Mouse (Mus musculus): Measurements from ENCODE around the gene Map3k20. TPM values are rescaled to one million over a fixed set of nuclear protein-coding genes. Genes with fewer than 3 reads are reported as not detected.

Gene Map3k20
- total RNA-seq, 1 experiment: 20.3 TPM

GRCm38 (mm10) chr2:72281971-72282370, 3.5 kb upstream of the Map3k20 start:
- Histone ChIP-seq H3K9ac (ENCODE audit: insufficient read depth, low read depth, low read length, poor library complexity, severe bottlenecking) (no peak overlapping the region), H3K4me3 (ENCODE audit: insufficient read depth in 1 of 2, low read depth in 1 of 2, low read length in 2 of 2, poor library complexity in 1 of 2, severe bottlenecking in 1 of 2) (no peak overlapping the region), H3K27ac (ENCODE audit: insufficient read depth, low read depth, low read length, poor library complexity, severe bottlenecking) (no peak overlapping the region), H3K9me3 (ENCODE audit: control insufficient read depth, insufficient read depth, low read depth, low read length) (no peaks in the 10 kb centered on the region), H3K36me3 (ENCODE audit: control insufficient read depth, insufficient read depth, low read length, poor library complexity, severe bottlenecking) (no peaks in the 10 kb centered on the region), H3K4me1 (ENCODE audit: control insufficient read depth in 2 of 2, insufficient read depth in 2 of 2, low read length in 2 of 2, poor library complexity in 1 of 2) (no peaks in the 10 kb centered on the region)
- no peak for DNase-seq (ENCODE audit: low read depth, low spot score)
- TF ChIP-seq ZC3H11A (IDR thresholded peaks at IDR 0.05; ENCODE audit: borderline replicate concordance, low read depth, low read length) (no peak), CHD2 (IDR thresholded peaks at IDR 0.05; ENCODE audit: low read depth, low read length) (no peak), MAFK (IDR thresholded peaks at IDR 0.05; ENCODE audit: insufficient read depth, low read depth, low read length) (no peak), ZNF384 (IDR thresholded peaks at IDR 0.05; ENCODE audit: low read depth, low read length) (no peak)
- in situ Hi-C loops (cut with MboI; ENCODE audit: low sequenced_read_pairs in 2 of 2, unreplicated experiment in 2 of 2): no loop called here

- no peaks in the 10 kb centered on the region for H3K4me1 ChIP-seq (ENCODE audit: control insufficient read depth in 2 of 2, insufficient read depth in 2 of 2, low read length in 2 of 2, poor library complexity in 1 of 2)
- in situ Hi-C loops (cut with MboI; ENCODE audit: low sequenced_read_pairs in 2 of 2, unreplicated experiment in 2 of 2): no loop called here
These were observed 2.7 kb upstream of the Map3k20 start for GRCm38 (mm10) chr2:72282733-72283132.

GRCm38 (mm10) chr2:72284689-72285088, 748 bp upstream of the Map3k20 start:
- H3K4me1 ChIP-seq (ENCODE audit: control insufficient read depth in 2 of 2, insufficient read depth in 2 of 2, low read length in 2 of 2, poor library complexity in 1 of 2): no peaks in the 10 kb centered on the region
- no peak overlapping the region; a peak in 1 of 4 replicates for H3K4me3 ChIP-seq (ENCODE audit: insufficient read depth in 1 of 2, low read depth in 1 of 2, low read length in 2 of 2, poor library complexity in 1 of 2, severe bottlenecking in 1 of 2)
- H3K9ac ChIP-seq (ENCODE audit: insufficient read depth, low read depth, low read length, poor library complexity, severe bottlenecking): no peak overlapping the region
- no peaks in the 10 kb centered on the region for H3K36me3 ChIP-seq (ENCODE audit: control insufficient read depth, insufficient read depth, low read length, poor library complexity, severe bottlenecking)
- TF ChIP-seq ZC3H11A (IDR thresholded peaks at IDR 0.05; ENCODE audit: borderline replicate concordance, low read depth, low read length) (no peak), HCFC1 (IDR thresholded peaks at IDR 0.05; ENCODE audit: borderline replicate concordance, insufficient read depth, low read length) (no peak), ZNF384 (IDR thresholded peaks at IDR 0.05; ENCODE audit: low read depth, low read length) (no peak), MAFK (IDR thresholded peaks at IDR 0.05; ENCODE audit: insufficient read depth, low read depth, low read length) (no peak), CHD2 (IDR thresholded peaks at IDR 0.05; ENCODE audit: low read depth, low read length) (no peak)
- H3K9me3 ChIP-seq (ENCODE audit: control insufficient read depth, insufficient read depth, low read depth, low read length): no peaks in the 10 kb centered on the region
- H3K27ac ChIP-seq (ENCODE audit: insufficient read depth, low read depth, low read length, poor library complexity, severe bottlenecking): no peak overlapping the region
- no peak for DNase-seq (ENCODE audit: low read depth, low spot score)
- in situ Hi-C loops (cut with MboI; ENCODE audit: low sequenced_read_pairs in 2 of 2, unreplicated experiment in 2 of 2): no loop called here

More at GRCm38 (mm10) chr2:72282733-72283132, 2.7 kb upstream of the Map3k20 start:
- Histone ChIP-seq H3K27ac (ENCODE audit: insufficient read depth, low read depth, low read length, poor library complexity, severe bottlenecking) (no peak overlapping the region), H3K9ac (ENCODE audit: insufficient read depth, low read depth, low read length, poor library complexity, severe bottlenecking) (no peak overlapping the region), H3K36me3 (ENCODE audit: control insufficient read depth, insufficient read depth, low read length, poor library complexity, severe bottlenecking) (no peaks in the 10 kb centered on the region), H3K9me3 (ENCODE audit: control insufficient read depth, insufficient read depth, low read depth, low read length) (no peaks in the 10 kb centered on the region), H3K4me3 (ENCODE audit: insufficient read depth in 1 of 2, low read depth in 1 of 2, low read length in 2 of 2, poor library complexity in 1 of 2, severe bottlenecking in 1 of 2) (no peak overlapping the region)
- TF ChIP-seq HCFC1 (IDR thresholded peaks at IDR 0.05; ENCODE audit: borderline replicate concordance, insufficient read depth, low read length) (no peak), CHD2 (IDR thresholded peaks at IDR 0.05; ENCODE audit: low read depth, low read length) (no peak), MAFK (IDR thresholded peaks at IDR 0.05; ENCODE audit: insufficient read depth, low read depth, low read length) (no peak), ZNF384 (IDR thresholded peaks at IDR 0.05; ENCODE audit: low read depth, low read length) (no peak), ZC3H11A (IDR thresholded peaks at IDR 0.05; ENCODE audit: borderline replicate concordance, low read depth, low read length) (no peak)
- DNase-seq (ENCODE audit: low read depth, low spot score): no peak

GRCm38 (mm10) chr2:72285888-72286661, 638 bp downstream of the Map3k20 start:
- peak overlapping the region; percentile 77 to 80 for H3K4me3 ChIP-seq (ENCODE audit: insufficient read depth in 1 of 2, low read depth in 1 of 2, low read length in 2 of 2, poor library complexity in 1 of 2, severe bottlenecking in 1 of 2)
- H3K27ac ChIP-seq (ENCODE audit: insufficient read depth, low read depth, low read length, poor library complexity, severe bottlenecking): no peak overlapping the region
- H3K36me3 ChIP-seq (ENCODE audit: control insufficient read depth, insufficient read depth, low read length, poor library complexity, severe bottlenecking): no peaks in the 10 kb centered on the region
- TF ChIP-seq ZNF384 (IDR thresholded peaks at IDR 0.05; ENCODE audit: low read depth, low read length) (no peak), ZC3H11A (IDR thresholded peaks at IDR 0.05; ENCODE audit: borderline replicate concordance, low read depth, low read length) (no peak), HCFC1 (IDR thresholded peaks at IDR 0.05; ENCODE audit: borderline replicate concordance, insufficient read depth, low read length) (no peak), MAFK (IDR thresholded peaks at IDR 0.05; ENCODE audit: insufficient read depth, low read depth, low read length) (no peak), CHD2 (IDR thresholded peaks at IDR 0.05; ENCODE audit: low read depth, low read length) (no peak)
- H3K9ac ChIP-seq (ENCODE audit: insufficient read depth, low read depth, low read length, poor library complexity, severe bottlenecking): peak overlapping the region; percentile 82
- in situ Hi-C loops (cut with MboI; ENCODE audit: low sequenced_read_pairs in 2 of 2, unreplicated experiment in 2 of 2): no loop called here
- DNase-seq (ENCODE audit: low read depth, low spot score): no peak
- H3K4me1 ChIP-seq (ENCODE audit: control insufficient read depth in 2 of 2, insufficient read depth in 2 of 2, low read length in 2 of 2, poor library complexity in 1 of 2): 0 out of 4 replicates have a peak, but pooled peaks cover 0 to 3% of the 10 kb centered on the region in 2 experiments
- no peaks in the 10 kb centered on the region for H3K9me3 ChIP-seq (ENCODE audit: control insufficient read depth, insufficient read depth, low read depth, low read length)

All from ES-E14 (cell line).